Mouse (Mus musculus) large intestine, adult 2 months (tissue): ENCODE data around the gene Lekr1. TPM values are rescaled to one million over a fixed set of nuclear protein-coding genes. Genes with fewer than 3 reads are reported as not detected.

Experiments
- DNase-seq: peaks from one replicate; pipeline ENCODE4 v3.0.0-alpha.2; 2012; ENCODE audit warnings: low read depth, low spot score
- WGBS: fragments of 180-500 bp; shearing (Covaris S2); methylation state at CpG from one replicate; pipeline ENCODE4 v1.1.7; 2018; 5-methylcytosine and 5-hydroxymethylcytosine counted together
- polyA plus RNA-seq: library from polyadenylated mRNA; depleted of rRNA; stranded (reverse); fragments of >200 nt; gene quantifications from 2 replicates; pipeline ENCODE4 v1.2.3, GENCODE M21; 2012; rRNA removed

The Lekr1 gene
- polyA plus RNA-seq, 1 experiment, result 0.45 TPM

DNA sequence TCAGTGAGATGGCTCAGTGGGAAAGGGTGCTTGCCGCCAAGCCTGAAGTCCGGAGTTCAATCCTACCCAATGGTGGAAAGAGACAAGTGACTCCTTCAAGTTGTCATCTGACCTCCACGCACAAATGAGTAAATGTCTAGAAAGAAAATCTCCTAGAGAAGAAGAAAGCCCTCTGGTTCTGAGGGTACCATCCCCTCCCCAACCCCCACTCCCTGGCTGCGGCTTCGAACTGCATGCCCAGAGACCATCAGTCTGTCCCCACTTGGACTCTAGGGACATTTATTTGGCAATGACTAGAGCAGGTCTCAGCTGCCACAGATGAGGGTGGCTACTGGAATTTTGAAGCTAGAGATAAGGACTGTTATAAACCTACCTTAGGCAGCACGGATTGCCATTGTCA is 193.7 kb downstream of the Lekr1 start:
- WGBS, result 87% methylated on average over 6 of the region's 6 CpGs
- no peak for DNase-seq

DNA sequence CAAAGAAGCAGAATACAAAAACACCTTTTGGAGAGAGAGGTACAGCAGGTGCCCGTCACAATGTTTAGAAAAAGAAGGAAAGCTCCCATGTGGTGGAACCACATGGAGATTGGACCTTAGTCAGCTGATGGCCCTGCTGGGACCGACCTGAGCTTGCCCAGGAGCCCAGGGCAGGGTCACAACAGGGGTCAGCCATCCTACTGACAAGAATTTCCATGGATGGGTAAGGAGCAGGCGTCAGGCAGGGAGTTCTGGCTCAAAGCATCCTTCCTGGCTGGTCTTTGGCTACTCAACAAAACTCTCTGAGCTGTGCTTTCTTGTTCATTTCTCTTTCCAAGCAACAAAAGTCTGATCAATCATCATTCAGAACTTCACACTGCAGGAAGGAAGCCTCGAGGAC is 194.9 kb downstream of the Lekr1 start:
- 54% methylated on average over 4 of the region's 4 CpGs for WGBS

DNA sequence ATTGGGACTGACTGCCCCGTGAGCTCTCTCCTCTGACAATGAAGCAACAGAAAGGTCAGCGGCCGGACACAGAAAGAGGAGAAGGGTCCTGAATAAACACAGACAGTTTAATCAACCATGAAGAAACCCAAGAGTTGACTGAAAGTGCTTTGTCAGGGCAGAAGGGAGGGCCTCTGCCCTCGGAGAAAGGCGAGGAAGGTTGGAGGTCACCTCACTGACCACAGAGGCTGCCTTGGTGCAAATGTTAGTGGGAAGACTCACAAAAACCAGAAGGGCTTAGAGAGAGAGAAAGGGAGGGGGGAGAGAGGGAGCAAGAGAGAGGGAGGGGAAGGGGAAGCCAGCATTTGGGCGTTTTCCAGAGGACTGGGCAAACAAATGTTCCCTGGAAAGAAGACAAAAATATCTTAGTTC is 195.4 kb downstream of the Lekr1 start:
- no peak for DNase-seq
- 46% methylated on average over 6 of the region's 6 CpGs for WGBS

More for the DNA sequence above, 194.9 kb downstream of the Lekr1 start:
- DNase-seq, result no peak

DNA sequence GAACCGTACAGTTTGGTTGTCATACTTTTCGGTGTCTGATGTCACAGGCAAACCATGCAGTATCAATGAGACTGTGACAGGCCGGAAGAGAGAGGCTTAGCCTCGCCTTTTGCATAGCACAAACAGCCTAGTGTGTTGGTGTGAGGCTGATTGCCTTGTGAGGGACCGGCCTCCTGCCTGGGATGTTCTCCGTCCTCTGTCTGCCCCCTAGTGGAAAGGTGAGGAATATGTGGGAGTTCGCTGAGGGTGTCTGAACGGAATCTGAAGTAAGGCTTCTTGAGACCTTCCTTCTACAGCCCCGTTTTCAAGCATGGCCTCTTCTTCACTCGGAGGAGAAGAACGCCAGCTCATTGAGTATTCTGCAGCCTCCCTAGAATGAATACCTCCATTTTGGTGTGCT is 197.3 kb downstream of the Lekr1 start:
- peak; percentile 60 for DNase-seq
- WGBS, result 2% methylated on average over 11 of the region's 11 CpGs

DNA sequence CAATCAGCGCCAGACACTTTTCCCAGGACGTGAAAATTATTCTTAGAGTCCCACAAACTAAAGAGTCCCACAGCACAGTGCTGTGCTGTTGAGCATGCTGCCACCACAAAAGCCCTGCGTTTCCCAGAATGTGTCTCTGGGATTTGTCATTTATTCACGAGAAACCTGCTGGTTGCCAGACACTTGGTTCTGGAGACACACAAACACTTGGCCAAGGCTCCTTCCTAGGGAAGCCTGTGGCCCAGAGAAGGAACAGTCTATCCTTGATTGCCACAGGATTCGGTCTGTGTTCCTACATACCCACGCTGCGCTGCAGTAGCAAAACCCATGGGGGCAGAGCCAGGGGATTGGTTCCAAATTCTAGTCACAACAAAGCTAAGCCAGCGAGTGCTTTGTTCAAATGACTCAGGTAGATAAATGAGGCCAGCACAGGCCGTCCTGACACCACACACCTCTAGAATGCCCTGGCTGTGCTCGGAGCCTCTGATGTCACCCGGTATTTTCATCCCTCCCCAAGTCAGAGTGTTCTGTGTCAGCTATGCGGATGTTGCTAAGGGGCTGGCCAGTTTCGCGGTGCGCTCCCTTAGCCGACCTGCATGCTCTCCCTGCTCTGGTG is 197.8 kb downstream of the Lekr1 start:
- DNase-seq, result no peak
- WGBS, result 69% methylated on average over 16 of the region's 16 CpGs

DNA sequence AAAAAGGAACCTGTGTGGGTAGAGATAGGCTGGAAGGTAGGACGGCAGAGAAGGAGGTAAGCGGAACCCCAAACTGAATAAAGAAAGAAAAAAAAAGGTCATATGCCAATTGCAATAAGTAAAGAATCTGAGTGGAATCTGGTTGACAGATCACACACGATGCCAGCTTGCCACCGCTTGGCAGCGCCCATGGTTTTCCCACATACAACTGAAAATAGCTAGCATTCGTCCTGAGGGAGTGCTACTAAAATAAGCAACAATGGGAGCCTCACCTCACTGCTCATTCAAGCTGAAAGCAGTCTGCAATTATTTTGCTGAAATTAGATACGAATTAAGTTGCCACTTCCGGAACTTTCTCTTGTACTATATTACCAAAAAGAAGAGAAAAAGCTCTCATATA is 202.9 kb downstream of the Lekr1 start:
- no peak for DNase-seq
- 88% methylated on average over 8 of the region's 8 CpGs for WGBS

DNA sequence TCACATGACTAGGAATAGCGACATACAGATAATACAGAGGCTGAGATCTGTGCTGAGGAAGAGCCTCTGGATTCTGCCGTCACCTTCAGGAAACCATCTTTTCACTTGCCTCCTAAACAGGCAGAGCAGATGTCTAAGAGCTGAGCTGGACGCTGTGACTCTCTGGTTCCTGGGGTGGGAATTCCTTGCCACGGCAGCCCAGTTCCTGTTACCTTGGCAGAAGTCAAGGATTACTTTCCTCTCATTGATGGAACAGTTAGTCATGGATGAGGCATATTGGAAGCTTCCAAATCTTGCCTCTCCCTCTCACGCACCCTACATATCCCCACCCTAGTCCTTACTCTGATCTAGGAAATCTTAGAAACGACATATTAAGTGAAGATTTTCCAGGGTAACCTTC is 203.7 kb downstream of the Lekr1 start:
- WGBS, result 71% methylated on average over 6 of the region's 6 CpGs
- no peak for DNase-seq

DNA sequence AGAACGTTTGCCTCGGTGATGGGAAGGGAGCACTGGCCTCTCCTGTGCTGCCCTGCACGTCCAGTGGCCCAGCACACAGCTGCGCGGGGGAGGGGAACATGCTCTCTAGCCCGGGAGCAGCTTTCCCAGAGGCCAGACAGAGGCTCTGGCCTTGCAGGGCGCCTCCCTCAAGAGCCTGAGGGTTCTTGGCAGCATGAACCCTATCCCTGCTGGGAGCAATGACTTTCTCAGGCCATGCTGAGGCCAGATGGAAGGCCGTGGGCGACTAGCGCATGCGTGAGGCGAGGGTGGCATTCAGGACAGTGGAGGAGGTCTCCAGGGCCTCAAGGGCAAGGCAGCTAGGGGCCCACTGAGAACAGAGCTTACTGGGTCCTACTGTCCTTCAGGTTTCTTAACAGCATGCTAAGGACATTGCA is 205.2 kb downstream of the Lekr1 start:
- WGBS, result 42% methylated on average over 12 of the region's 12 CpGs
- no peak for DNase-seq

DNA sequence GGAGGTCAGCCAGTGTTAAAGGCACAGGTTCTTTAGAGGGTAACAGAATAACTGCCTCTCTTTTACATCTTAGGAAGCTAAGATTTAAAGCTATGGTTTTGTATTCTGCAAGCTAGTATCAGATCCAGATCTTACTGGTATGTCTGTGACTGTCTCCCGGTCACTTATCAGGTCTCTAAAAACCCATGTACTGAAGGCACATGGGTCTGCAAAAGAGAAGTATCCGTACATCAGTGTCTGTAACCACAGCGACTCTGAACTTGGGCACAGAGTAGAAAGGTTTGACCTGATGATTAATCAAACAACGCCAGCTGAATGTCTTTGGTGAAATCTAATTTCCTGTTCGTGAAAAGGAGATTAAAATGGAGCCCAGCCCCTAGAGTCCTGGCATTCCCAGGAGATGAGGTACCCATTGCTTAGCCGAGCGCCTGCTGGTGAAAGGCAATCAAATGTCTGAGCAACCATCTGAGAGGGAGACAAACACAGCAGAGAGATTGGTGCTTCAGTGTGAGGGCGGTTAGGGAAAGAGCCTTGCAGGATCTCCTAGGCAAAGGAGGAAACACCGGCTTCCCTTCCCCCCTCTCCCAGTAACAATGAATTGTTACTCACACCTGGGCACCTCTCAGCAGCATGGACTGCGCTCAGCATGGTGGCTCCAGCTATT is 205.7 kb downstream of the Lekr1 start:
- no peak for DNase-seq
- WGBS, result 74% methylated on average over 10 of the region's 10 CpGs

DNA sequence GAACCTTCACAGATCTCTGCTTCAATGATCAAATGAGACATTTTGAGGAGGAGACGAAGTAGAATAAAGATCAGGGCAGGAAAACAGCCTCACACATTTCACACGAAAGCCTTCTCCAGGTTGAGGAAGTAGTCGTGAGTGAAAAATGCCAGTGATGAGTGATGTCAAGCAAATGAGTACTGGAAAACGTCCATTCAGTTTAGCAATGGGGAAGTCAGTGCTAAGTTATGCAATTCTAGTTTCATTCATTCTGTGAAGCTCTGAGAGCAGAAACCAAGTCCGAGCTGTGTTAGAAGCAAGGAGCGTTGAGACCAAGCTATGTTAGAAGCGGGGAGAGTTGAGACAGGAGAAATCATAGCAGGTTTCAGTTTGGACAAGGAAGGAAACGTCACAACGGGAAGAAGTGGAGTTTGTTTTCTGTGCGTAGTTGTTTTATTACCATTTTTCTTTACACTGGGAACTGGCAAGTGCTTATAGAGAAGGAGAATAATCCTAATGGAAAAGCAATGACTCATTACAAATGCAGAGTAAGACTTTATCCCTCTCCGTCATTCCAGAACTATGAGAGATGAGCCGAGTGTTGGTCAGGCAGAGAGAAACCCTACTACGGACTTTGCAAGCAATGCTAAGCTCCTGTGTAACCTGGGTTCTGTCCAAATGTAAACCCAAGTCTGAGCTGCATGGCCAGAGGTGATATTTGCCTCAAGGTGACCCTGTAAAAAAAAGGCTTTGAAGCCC is 207.2 kb downstream of the Lekr1 start:
- 29% methylated on average over 13 of the region's 13 CpGs for WGBS
- DNase-seq, result peak; percentile 10

Other genes starting within 250 kb of the Lekr1 start
- gene Tiparp, start 137.8 kb upstream of the Lekr1 start, polyA plus RNA-seq, result 2.8 and 5.3 TPM in 2 replicates